Mouse (Mus musculus) neutrophil, adult 5-6 weeks (primary cell): ENCODE data around the gene Cxcl3. TPM values are rescaled to one million over a fixed set of nuclear protein-coding genes. Genes with fewer than 3 reads are reported as not detected.
A peak's percentile ranks its signal among the peaks of the same experiment; 100 is the strongest.
"Not testable (repeated sequence)": the region's sequence is repeated elsewhere in the genome, so short reads cannot be mapped to it uniquely, and the experiment has no call there.

Source experiments
- ATAC-seq: fragments of 151-379, 151-347 bp; 2 replicates; pipeline ENCODE4 v1.8.0; 2017; ENCODE audit warnings: mild to moderate bottlenecking, moderate TSS enrichment; ENCODE audit not compliant: insufficient number of reproducible peaks, poor library complexity, low FRiP score, severe bottlenecking; ENCODE audit errors: extremely low read depth
- total RNA-seq: library from RNA; stranded (forward); fragments of 200-1000 nt; gene quantifications from 2 replicates; pipeline ENCODE4 v1.2.3, GENCODE M21; 2017

The Cxcl3 gene
- total RNA-seq, 1 experiment from 2014 or later: 0.35 TPM

DNA sequence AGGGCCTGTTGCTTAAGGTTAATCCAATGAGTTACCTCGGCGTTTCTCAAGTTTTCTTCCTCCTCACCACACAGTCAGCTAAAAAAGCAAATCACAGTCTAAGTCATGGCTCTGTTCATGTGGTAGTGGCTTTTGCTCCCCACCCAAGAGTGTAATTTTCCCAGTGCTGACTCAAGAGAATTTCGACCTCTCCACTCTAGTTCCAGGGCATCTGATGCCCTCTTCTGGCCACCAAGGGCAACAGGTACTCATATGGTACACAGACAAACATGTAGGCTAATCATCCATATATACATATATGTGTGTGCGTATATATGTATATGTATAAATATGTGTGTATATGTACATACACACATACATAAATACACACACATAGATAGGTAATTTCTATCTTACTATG lies 2.2 kb downstream of the Cxcl3 start:
- 0 out of 2 replicates have a peak, but pooled peaks have one; percentile 24 for ATAC-seq

DNA sequence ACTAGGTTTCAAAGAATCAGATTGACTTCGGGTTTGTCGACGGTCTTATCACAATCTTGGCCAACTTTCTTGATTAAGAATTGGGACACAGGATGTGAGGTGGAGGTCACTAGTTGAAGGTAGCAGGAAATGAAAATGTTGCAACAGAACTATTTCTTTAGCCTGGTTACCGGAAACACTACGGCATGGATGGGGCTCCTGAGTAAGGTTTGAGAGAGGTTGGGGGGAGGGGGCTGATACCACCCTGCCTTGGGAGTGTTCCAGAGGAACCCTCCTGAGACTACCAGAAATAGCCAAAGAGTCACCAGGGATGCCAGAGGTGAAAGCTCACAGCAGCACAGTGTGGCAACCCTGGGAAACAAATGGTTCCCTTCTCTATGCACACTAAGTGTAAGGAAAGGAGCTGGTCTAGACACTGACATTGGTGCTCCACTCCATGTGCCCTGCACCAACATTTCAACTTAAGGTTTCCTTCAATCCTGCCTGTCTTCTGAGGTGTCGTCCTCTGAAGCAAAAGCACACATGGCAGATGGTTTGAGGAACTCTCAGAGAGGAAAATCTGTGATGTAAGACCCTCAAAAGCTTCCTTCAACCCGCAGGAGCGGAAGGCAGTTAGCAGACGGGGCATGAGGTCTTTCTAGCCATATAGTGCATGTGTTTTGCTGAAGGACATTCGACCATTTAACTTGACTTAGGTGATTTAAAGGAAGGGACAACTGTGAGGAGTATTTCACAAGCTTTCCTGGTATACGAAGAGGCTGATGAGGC lies 3.6 kb downstream of the Cxcl3 start:
- ATAC-seq: peak; percentile 62

DNA sequence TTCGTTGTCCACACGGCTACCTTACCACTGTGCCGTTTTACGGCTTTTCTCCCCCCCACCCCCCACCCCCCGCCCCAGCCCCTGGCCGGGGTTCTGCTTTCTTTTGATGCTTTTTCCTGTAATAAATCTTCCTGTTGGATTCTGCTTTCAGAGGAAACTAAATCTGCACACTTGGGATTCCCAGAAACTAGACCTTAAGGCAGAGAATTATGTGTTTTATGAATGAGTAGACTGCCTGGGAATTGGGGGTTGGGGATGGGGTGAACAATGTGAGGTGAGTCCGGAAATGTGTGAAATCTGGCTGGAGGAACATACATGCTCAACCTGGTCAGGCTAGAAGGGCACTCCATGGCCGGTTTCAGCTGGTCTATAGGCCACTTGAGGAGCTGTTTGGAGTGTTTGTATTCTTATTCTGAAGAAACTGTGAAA lies 4.2 kb downstream of the Cxcl3 start:
- peak; percentile 17; the same call in 1 of the 2 replicates for ATAC-seq

DNA sequence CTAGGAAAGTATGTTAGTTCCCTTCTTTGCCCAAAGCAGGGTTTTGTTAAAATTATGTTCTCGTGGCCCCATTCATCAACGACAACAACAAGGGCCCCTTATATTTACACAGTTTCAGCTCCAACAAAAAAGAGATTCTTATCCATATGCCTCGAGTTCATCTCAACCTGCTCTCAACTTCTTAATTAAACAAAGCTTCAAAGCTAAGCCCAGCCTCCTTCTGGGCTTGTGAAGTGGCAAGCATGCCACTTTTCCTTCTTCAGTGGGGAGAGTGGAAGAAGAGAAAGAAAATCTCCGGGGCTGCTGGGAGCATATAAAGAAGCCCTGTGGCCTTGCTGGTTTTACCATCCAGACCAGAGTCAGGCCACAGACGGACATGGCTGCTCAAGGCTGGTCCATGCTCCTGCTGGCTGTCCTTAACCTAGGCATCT lies 8.3 kb downstream of the Cxcl3 start, which contains the start of gene Cxcl15:
TSS of gene Cxcl15 (plus strand) at position 340 of the 431 bp plus-strand sequence.
- no peak for ATAC-seq

DNA sequence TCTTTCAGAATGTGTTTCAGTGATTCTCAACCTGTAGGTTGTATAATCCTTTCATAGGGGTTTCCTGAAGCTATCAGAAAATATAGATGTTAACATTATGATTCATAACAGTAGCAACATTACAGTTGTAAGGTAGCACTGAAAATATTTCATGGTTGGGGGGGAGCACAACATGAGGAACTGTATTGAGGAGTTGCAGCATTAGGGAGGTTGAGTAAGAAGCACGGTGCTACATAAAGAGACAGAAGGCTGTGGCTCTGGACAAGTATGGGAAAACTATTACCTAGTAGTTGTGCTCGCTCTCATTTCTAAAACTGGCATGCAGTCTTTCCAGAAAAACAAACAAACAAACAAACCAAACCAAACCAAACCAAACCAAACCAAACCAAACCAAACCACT lies 9.5 kb downstream of the Cxcl3 start:
- ATAC-seq: not testable (repeated sequence)

DNA sequence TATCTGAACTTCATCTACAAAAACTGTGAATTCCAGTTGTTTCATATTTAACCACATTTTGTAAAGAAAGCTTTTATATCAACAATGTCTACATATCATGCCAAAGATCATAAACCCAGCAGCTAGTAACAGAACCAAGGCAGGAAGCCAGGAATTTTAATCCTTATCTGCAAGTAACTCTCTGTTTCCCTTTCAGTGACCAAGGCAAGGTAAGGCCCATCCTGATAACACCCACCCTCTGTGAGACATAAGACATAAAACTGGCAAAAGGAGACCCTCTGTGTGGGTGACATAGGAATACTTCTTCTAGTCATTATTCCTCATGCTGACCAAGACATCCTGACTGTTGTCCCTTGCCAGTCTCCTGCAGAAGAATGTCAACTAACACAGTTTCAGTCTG lies 18.7 kb downstream of the Cxcl3 start:
- ATAC-seq: no peak

DNA sequence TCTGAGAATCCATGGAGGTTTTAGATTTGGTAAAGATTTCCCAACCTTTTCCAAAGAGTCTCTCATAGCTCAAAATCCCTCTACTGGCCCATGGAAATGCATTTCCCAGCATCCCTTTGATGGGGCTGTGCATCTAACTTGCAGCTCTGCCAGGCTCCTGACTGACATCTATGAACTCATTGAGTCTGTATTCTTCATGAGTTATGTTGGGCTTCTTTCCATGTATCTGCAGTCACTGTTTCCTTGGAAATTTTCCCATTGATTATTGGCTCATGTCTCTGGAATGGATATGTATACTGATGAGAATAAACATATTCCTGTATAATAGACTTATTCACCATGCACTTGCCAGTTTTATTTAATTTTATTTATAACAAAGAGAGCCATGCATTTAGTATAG lies 20.1 kb downstream of the Cxcl3 start:
- ATAC-seq: no peak

DNA sequence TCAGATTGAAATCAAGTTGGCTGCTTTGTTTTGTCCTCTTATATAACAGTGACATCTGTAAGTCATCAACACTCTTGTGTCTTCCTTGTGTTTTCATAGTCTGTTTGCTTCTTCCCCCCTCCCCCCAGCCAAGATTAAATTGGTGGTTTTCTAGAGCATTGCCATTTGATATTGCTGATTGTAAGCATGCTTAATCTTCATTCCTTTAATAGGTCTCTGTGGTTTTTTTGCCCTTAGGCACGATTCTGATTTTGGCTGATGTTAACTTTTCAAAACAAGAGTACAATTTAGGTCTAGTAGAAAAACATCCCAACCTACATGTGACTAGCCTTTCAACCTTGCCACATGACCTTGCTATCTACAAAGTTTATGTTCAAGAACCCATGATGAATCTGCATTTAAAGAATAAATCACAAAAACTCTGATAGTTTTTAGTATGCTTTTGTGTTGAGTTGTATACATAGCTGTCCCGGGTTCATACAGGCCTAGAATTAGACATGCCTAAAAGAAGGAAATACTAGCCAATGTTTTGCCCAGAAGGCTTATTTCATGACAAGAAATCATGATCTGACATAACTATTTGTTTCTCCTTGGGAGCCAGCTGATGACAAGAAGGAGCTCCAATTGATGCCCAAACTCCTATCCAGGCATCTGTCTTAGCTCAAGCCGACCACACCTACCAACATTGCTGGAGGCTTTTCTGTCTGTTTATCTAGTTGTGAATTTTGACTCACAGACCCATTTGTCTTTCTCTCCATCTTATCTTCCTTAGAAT lies 21.5 kb downstream of the Cxcl3 start:
- ATAC-seq: no peak

DNA sequence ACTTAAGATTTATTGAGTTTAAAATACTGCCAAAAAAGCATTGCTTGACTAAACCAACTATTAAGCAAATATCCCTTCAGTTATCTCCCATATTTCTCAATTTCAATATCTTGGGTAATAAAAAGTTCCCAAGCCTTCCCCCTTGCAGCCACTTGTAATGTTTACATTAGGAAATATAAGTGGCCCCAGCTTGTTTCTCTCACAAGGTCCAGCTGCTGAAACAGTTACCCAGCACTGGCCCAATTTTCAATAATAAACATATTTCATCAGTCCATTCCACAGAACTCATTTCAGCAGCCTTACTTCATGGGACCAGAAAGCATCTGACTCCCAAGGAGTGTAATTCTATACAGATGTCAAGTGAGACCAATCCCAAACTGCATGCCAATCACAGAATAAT lies 33.9 kb downstream of the Cxcl3 start:
- no peak for ATAC-seq

DNA sequence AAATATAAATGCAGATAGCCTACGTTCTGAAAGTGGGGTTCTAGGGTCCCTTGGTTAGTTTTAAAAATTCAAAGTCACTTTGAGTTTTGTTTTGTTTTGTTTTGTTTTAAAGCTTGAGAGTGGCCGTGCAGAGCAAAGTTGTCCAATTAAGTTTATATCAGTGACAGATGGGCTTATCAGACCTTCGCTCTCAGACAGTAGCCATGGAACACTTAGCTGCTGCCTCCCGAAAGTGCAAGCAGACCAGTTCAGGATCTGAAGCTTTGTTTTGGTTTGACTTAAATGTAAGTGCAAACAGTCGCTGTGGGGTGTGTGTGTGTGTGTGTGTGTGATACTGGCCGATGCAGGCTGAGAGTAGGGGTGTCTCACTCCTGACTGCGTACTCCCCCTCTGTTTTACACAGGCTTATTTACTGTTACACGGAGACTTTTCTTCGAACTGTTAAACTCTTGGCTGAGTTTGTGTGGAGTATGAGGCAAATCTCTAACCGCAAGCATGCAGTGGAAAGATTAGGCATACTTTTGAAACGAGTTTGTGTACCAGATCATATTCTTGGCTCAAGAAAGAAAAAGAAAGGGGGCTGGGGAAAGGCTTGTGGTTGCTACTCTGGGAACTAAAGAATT lies 46.4 kb downstream of the Cxcl3 start:
- ATAC-seq: no peak

DNA sequence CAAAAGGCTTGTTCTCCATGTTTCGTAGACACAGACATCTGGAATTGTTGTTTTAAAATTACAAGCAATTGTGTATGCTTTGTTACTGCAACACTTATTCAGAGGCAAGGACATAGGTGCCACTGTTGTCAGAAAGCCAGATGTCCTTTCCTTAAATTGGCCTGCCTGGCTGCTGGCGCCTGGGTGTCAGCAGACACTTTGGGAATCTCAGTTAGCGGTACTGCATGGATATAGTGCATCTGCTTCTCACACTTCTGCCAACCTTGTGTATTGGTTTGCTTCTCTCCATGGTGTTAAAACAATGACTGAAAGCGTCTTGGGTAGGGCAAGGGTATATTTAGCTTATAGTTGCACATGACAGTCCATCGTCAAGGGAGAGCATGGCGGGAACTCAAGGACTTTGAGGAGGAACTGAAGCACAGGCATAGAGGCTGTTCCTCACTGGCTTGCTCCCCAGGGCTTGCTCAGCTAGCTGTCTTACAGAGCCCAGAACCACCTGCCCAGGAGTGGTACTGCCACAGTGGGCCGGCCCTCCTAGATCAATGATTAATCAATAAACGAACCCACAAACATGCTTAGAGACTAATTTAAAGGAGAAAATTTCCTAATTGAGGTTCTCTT lies 47.0 kb downstream of the Cxcl3 start:
- no peak for ATAC-seq

DNA sequence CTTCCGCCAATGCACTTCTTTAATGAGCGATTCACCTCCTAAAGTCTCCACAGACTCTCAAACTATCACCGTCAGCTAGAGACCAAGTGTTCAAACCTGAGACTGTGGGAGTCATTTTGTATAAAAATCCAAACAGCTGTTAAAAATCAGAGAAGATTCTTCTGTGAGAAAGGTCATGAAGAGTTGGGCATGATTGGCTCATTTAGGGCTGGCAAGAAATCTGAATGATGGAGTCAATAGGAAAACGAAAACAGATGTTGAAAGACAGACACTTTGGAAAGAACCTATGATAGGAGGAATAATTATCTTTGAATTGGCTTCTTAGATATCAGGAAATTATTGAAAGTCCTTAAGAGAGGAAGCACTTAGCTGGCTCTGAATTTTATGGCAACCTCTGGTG lies 48.5 kb downstream of the Cxcl3 start:
- no peak for ATAC-seq

DNA sequence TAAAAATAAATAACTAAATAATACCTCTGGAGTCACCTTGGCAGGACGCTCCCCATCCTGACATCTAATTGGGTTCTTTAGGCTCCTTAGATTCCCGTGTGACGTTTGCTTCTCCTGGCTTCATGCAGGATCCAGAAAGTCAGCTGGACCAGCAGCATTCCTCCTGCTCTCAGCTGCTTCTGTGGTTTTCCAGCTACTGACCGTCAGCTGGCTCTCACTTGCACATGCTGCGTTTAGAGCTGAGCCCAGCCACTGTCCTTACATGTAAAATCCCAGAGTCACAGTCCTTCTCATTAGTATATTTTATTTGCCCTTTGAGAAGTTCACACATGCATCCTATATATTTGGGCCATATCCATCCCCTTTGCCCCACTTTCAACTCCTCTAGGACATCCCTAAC lies 52.7 kb downstream of the Cxcl3 start:
- ATAC-seq: no peak

Other genes with a start within 250 kb of the Cxcl3 start
- gene 5830473C10Rik, start 225.0 kb upstream of the Cxcl3 start, total RNA-seq: not detected in 2 replicates
- gene Rassf6, start 145.4 kb upstream of the Cxcl3 start, total RNA-seq: 4.8 and 5.5 TPM in 2 replicates
- 0.25 and 0.81 TPM in 2 replicates for gene Cxcl5, start 26.7 kb upstream of the Cxcl3 start, total RNA-seq
- 101 and 108 TPM in 2 replicates for gene Ppbp, start 17.6 kb upstream of the Cxcl3 start, total RNA-seq
- 61.6 and 63.0 TPM in 2 replicates for gene Pf4, start 13.7 kb upstream of the Cxcl3 start, total RNA-seq
- gene Cxcl15, start 8.4 kb downstream of the Cxcl3 start, total RNA-seq: not detected in 2 replicates
- not detected in 2 replicates for gene Cxcl1, start 105.1 kb downstream of the Cxcl3 start, total RNA-seq
- gene Cxcl2, start 117.8 kb downstream of the Cxcl3 start, total RNA-seq: 76.6 and 85.8 TPM in 2 replicates
- gene Mthfd2l, start 145.0 kb downstream of the Cxcl3 start, total RNA-seq: 5.5 and 7.7 TPM in 2 replicates
- gene Epgn, start 241.4 kb downstream of the Cxcl3 start, total RNA-seq: not detected in 2 replicates